Mouse (Mus musculus) liver, adult 2 months (tissue): ENCODE measurements around the gene Fnbp1. TPM values are rescaled to one million over a fixed set of nuclear protein-coding genes. Genes with fewer than 3 reads are reported as not detected.
A peak's percentile ranks its signal among the peaks of the same experiment; 100 is the strongest.

Experiments used
- DNase-seq: peaks from one replicate; pipeline ENCODE4 v3.0.0-alpha.2; 2011; ENCODE audit warnings: low read depth, low spot score; ENCODE audit errors: extremely low read depth
- H3K27ac ChIP-seq: fragments of 200-500 bp; replicated peaks from 2 replicates; pipeline ENCODE4 v1.5.1; 2012; ENCODE audit warnings: low read depth, mild to moderate bottlenecking, control low read depth, inconsistent platforms, low read length; ENCODE audit not compliant: insufficient read depth
- H3K27me3 ChIP-seq: fragments of 200-500 bp; 2 replicates; pipeline ENCODE4 v1.6.1; 2012; ENCODE audit warnings: mild to moderate bottlenecking, moderate library complexity, low read length, inconsistent platforms; ENCODE audit not compliant: control insufficient read depth, insufficient read depth
- H3K36me3 ChIP-seq: fragments of 200-500 bp; 2 replicates; pipeline ENCODE4 v1.6.1; 2012; ENCODE audit warnings: low read length, inconsistent platforms; ENCODE audit not compliant: control insufficient read depth, insufficient read depth
- H3K4me1 ChIP-seq: fragments of 200-500 bp; 2 replicates; pipeline ENCODE4 v1.6.1; 2011; ENCODE audit warnings: low read length; ENCODE audit not compliant: control insufficient read depth, insufficient read depth
- H3K4me3 ChIP-seq: fragments of 200-500 bp; 2 replicates; pipeline ENCODE4 v1.5.1; 2011; ENCODE audit warnings: low read depth, mild to moderate bottlenecking, control low read depth, low read length, moderate library complexity; ENCODE audit not compliant: insufficient read depth
- H3K79me2 ChIP-seq: fragments of 200-500 bp; 2 replicates; pipeline ENCODE4 v1.6.1; 2012; ENCODE audit warnings: inconsistent platforms, mild to moderate bottlenecking, low read length, moderate library complexity; ENCODE audit not compliant: control insufficient read depth, insufficient read depth
- H3K9ac ChIP-seq: fragments of 200-500 bp; 2 replicates; pipeline ENCODE4 v1.6.1; 2012; ENCODE audit warnings: low read depth, mild to moderate bottlenecking, control low read depth, inconsistent platforms, low read length
- CTCF ChIP-seq: fragments of 200-500 bp; IDR thresholded peaks from 2 replicates; pipeline ENCODE4 v1.5.1; 2011; ENCODE audit warnings: low read depth, low read length, control low read depth
- POLR2A ChIP-seq: fragments of 200-500 bp; IDR thresholded peaks from 2 replicates; pipeline ENCODE4 v1.6.1; 2011; ENCODE audit warnings: low read length, control low read depth; ENCODE audit not compliant: insufficient read depth; ENCODE audit errors: extremely low read depth
- WGBS: fragments of 180-500 bp; shearing (Covaris S2); methylation state at CpG from one replicate; pipeline ENCODE4 v1.1.7; 2018; 5-methylcytosine and 5-hydroxymethylcytosine counted together
- polyA plus RNA-seq: library from polyadenylated mRNA; depleted of rRNA; stranded (reverse); fragments of >200 nt; gene quantifications from 2 replicates; pipeline ENCODE4 v1.2.3, GENCODE M21; 2012
- total RNA-seq: library from RNA; depleted of rRNA; stranded (reverse); fragments of >200 nt; gene quantifications from 2 replicates; pipeline ENCODE4 v1.2.3, GENCODE M21; 2014

The Fnbp1 gene
- total and polyA plus RNA-seq, 2 experiments: 5.2 to 8.6 TPM

DNA sequence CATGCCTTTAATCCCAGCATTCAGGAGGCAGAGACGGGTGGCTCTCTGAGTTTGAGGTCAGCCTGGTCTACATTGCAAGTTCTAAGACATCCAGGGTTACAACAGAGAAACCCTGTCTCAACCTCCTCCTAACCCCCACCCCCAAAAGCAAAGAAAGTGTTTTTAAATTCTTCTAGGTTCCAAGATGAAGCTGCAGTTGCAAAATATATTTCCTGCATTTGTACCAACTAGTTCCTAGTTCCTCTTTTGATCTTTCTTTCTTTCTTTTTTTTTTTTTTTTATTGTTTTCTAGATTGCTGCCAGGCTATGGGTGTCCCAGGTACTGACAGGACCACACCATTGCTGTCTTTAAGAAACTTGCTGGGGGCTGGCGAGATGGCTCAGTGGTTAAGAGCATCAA lies 66.6 kb downstream of the Fnbp1 start:
- Histone ChIP-seq H3K4me3 (no peak overlapping the region), H3K27ac (no peak overlapping the region), H3K9ac (no peak overlapping the region), H3K79me2 (no peaks in the 10 kb centered on the region), H3K4me1 (no peaks in the 10 kb centered on the region), H3K36me3 (no peaks in the 10 kb centered on the region), H3K27me3 (no peaks in the 10 kb centered on the region)
- WGBS: 92% methylated on average over 2 of the region's 2 CpGs
- no peak for DNase-seq
- TF ChIP-seq POLR2A (no peak), CTCF (no peak)

DNA sequence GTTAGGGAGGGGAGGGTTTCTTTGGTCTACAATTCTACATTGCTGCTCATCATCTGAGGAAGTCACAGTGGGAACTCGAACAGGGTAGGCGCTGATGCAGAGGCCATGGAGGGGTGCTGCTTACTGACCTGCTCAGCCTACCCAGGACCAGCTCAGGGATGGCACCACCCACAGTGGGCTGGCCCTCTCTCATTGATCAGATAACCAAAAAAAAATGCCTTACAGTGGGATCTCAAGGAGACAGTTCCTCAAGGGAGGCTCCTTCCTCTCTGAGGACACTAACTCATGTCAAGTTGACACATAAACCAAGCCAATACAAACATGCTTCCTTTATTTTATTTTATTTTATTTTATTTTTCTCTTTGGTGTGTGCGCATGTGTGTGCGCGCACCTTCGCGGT lies 72.3 kb downstream of the Fnbp1 start:
- DNase-seq: no peak
- no peaks in the 10 kb centered on the region for H3K4me1 ChIP-seq
- no peaks in the 10 kb centered on the region for H3K79me2 ChIP-seq
- 95% methylated on average over 7 of the region's 7 CpGs for WGBS
- H3K36me3 ChIP-seq: no peaks in the 10 kb centered on the region
- no peak for TF ChIP-seq CTCF
- no peak for TF ChIP-seq POLR2A
- no peak overlapping the region for H3K9ac ChIP-seq
- no peak overlapping the region for H3K27ac ChIP-seq
- H3K4me3 ChIP-seq: no peak overlapping the region
- H3K27me3 ChIP-seq: no peaks in the 10 kb centered on the region

DNA sequence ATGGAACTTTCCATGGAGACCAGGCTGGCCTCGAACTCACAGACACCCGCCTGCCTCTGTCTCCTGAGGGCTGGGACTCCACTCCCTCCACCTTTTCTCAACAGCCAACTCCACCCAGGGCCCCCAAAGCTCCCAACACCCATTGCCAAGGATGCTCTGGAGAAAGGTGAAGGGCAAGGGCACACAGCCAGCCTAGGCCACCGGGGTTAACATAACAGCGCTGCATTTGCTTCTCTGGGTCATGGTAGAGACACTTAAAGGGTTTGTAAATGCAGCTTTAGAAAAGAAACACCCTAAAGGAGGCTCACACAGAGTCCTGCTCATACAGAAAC lies 72.7 kb downstream of the Fnbp1 start:
- Histone ChIP-seq H3K9ac (no peak overlapping the region), H3K27me3 (no peaks in the 10 kb centered on the region), H3K4me3 (no peak overlapping the region), H3K27ac (peak overlapping the region; percentile 70), H3K4me1 (no peaks in the 10 kb centered on the region), H3K36me3 (no peaks in the 10 kb centered on the region), H3K79me2 (no peaks in the 10 kb centered on the region)
- no peak for TF ChIP-seq CTCF
- TF ChIP-seq POLR2A: no peak
- WGBS: 83% methylated on average over 4 of the region's 4 CpGs
- DNase-seq: no peak

DNA sequence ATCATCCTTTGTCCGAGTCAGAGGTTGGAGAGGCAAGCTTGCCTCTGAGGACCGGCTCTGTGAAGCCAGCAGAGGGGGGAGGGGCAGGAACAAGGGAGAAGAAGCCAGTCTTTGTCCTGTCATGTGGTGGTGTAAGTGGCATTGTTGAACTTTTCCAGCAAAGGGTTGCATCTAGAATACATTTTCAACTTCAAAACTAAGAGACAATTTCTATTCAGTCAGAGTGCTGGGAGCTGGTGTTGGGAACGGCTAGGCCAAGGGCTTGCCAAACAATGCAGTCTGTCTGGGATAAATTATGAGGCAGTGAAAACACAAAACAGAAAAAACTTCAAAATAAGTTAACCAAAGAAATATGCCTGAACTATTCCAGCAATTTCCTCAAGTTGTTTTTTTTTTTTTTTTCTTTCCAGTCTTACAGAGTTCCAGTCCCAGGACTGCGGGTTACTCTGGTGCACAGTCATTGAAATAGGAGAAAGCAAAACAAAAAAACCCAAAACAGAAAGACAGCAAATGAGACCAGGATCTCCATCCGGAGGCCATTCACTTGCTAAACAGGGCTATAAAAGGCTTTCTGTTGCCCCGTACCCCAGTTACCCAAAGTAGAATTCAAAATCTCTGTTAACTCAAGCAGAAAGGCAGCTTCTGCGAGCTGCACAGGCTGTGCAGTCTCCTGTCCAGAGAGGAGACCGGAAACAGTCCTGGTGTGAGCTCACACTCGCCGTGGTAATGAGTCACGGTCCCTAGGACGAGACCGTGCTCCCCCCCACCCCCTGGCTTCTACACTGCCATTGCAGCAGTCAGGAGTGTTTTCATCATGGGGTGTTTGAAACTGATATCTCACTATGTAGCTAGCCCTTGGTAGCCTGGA lies 73.3 kb downstream of the Fnbp1 start:
- Histone ChIP-seq H3K4me3 (no peak overlapping the region), H3K27ac (peak overlapping the region; percentile 70), H3K36me3 (no peaks in the 10 kb centered on the region), H3K79me2 (no peaks in the 10 kb centered on the region), H3K9ac (no peak overlapping the region), H3K27me3 (no peaks in the 10 kb centered on the region), H3K4me1 (no peaks in the 10 kb centered on the region)
- WGBS: 69% methylated on average over 13 of the region's 13 CpGs
- no peak for TF ChIP-seq CTCF
- TF ChIP-seq POLR2A: no peak
- DNase-seq: no peak

DNA sequence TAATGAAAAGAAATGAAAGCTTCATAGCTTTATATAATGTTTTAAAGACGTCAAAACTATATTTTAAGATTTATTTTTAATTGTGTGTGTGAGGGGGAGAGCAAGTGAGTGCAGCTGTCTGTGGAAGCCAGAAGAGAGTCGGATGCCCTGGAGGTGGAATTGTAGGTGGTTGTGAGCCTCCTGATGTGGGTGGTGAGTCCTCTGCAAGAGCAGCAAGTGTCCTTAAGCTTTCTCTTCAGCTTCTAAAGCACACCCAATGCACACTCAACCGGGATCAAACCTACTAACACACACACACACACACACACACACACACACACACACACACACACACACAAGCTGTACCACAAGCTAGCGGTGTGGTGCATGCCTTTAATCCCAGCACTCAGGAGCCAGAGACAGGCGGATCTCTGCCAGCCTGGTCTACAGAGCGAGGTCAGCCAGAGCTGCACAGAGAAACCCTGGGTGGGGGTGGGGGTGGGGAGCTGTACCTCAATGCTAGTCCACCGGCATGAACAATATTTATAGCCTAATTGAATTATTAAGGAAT lies 74.0 kb downstream of the Fnbp1 start:
- no peak overlapping the region for H3K27ac ChIP-seq
- no peaks in the 10 kb centered on the region for H3K79me2 ChIP-seq
- H3K27me3 ChIP-seq: no peaks in the 10 kb centered on the region
- H3K9ac ChIP-seq: no peak overlapping the region
- 83% methylated on average over 7 of the region's 7 CpGs for WGBS
- TF ChIP-seq POLR2A: no peak
- H3K36me3 ChIP-seq: no peaks in the 10 kb centered on the region
- no peak overlapping the region for H3K4me3 ChIP-seq
- DNase-seq: no peak
- no peaks in the 10 kb centered on the region for H3K4me1 ChIP-seq

DNA sequence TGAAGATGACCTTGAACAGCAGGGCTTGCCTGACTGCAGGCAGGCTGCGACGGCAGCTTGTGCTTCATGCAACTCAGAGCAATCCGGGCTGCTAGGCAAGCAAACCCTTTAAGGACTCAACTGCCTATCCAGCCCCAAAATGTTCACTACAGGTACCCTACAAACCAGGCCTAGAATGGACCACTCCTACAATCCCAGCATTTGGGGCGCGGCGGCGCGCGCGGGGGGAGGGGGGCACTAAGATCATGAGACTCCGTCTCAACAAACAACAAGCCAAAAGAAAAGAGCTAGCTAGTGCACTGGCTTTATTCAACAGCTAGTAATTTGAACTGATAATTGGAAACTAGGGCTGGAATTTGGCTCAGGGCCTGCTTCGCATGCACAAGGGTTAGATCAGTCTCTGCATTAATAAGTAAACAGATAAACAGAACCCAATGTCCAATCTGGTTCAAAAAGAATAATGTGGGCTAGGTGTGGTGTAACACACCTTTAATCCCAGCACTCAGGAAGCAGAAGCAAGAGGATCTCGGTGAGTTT lies 74.7 kb downstream of the Fnbp1 start:
- DNase-seq: no peak
- TF ChIP-seq POLR2A: no peak
- no peak for TF ChIP-seq CTCF
- Histone ChIP-seq H3K27ac (0 out of 2 replicates have a peak overlapping the region, but pooled peaks have one; percentile 6), H3K9ac (no peak overlapping the region), H3K4me1 (no peaks in the 10 kb centered on the region), H3K36me3 (no peaks in the 10 kb centered on the region), H3K79me2 (no peaks in the 10 kb centered on the region), H3K4me3 (no peak overlapping the region), H3K27me3 (no peaks in the 10 kb centered on the region)
- WGBS: 91% methylated on average over 13 of the region's 13 CpGs
